Mouse (Mus musculus): Measurements from ENCODE around the gene Arhgap31.

- TF ChIP-seq CTCF (IDR thresholded peaks at IDR 0.05; ENCODE audit: low read depth, low read length), result no peak
- TF ChIP-seq POLR2A (IDR thresholded peaks at IDR 0.05; ENCODE audit: borderline replicate concordance, low read depth, low read length), result no peak
Measured at GRCm38 (mm10) chr16:38668871-38669675, 44.0 kb downstream of the Arhgap31 start.
